Mouse (Mus musculus): Measurements from ENCODE around the gene Cep135. TPM values are rescaled to one million over a fixed set of nuclear protein-coding genes. Genes with fewer than 3 reads are reported as not detected.

The Cep135 gene
- polyA plus RNA-seq, 1 experiment, result 10.8 TPM

DNA sequence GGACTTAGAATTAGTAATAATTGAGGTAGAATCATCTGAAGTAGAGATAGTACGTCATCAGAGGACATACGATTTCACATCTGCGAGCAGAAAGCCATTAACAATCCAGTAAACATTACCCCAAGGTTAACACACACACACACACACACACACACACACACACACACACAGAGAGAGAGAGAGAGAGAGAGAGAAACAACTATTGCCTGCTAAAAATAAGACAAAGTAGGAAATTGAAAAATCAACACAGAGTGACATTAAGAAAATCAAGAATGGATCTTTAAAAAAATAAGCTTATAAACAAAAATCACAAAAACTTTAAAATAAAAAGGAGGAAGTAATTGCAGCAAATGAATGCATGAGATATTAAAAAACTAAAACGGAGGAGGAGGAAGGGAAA is 61.4 kb downstream of the Cep135 start:
- H3K9me3 ChIP-seq (replicated peaks; ENCODE audit: control insufficient read depth, insufficient read depth, low read length, poor library complexity, severe bottlenecking), result no peaks in the 10 kb centered on the region
- H3K27ac ChIP-seq (ENCODE audit: insufficient read depth, low read length), result no peak overlapping the region
- H3K4me1 ChIP-seq (ENCODE audit: control insufficient read depth, insufficient read depth, low read length), result no peaks in the 10 kb centered on the region
- no peaks in the 10 kb centered on the region for H3K27me3 ChIP-seq (ENCODE audit: control insufficient read depth, insufficient read depth, low read length, poor library complexity, severe bottlenecking)
- H3K4me3 ChIP-seq (ENCODE audit: low read depth, low read length), result no peak overlapping the region
- H3K9ac ChIP-seq (ENCODE audit: low read depth, poor library complexity, severe bottlenecking), result no peak overlapping the region
- TF ChIP-seq POLR2A (IDR thresholded peaks at IDR 0.05; ENCODE audit: insufficient read depth, low read length) (no peak), EP300 (IDR thresholded peaks at IDR 0.05; ENCODE audit: insufficient read depth, low read depth, low read length) (no peak), CTCF (IDR thresholded peaks at IDR 0.05; ENCODE audit: low read depth, low read length) (no peak)
- H3K36me3 ChIP-seq (ENCODE audit: control insufficient read depth, insufficient read depth, low read length, poor library complexity, severe bottlenecking), result no peaks in the 10 kb centered on the region

DNA sequence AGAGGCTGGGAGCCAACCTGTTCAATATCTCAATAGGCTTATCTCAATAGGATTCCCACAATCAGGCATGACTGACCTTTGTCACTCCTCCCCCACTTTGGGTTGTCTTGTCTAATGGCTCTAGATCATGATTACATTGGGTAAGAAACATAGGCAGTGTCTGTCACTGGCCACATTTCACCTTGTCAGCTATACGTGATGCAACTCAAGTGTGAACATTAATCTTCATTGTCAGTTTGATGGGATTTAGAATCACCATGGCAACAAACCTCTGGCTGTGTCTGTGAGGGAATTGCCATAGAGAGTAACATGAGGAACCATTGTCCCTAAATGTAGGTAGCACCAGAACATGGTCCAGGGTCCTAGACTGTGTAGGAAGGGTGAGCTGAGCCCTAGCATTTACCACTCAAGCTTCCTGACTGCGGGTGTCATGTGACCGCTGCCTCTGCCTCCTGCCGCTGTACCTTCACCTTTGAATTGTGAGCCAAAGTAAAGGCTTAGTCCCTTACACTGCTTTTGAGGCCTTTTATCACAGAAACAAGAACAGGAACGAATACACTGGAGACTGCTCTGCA is 62.7 kb downstream of the Cep135 start:
- Histone ChIP-seq H3K27me3 (ENCODE audit: control insufficient read depth, insufficient read depth, low read length, poor library complexity, severe bottlenecking) (no peaks in the 10 kb centered on the region), H3K9ac (ENCODE audit: low read depth, poor library complexity, severe bottlenecking) (no peak overlapping the region)
- TF ChIP-seq CTCF (IDR thresholded peaks at IDR 0.05; ENCODE audit: low read depth, low read length) (no peak), POLR2A (IDR thresholded peaks at IDR 0.05; ENCODE audit: insufficient read depth, low read length) (no peak), EP300 (IDR thresholded peaks at IDR 0.05; ENCODE audit: insufficient read depth, low read depth, low read length) (no peak)

DNA sequence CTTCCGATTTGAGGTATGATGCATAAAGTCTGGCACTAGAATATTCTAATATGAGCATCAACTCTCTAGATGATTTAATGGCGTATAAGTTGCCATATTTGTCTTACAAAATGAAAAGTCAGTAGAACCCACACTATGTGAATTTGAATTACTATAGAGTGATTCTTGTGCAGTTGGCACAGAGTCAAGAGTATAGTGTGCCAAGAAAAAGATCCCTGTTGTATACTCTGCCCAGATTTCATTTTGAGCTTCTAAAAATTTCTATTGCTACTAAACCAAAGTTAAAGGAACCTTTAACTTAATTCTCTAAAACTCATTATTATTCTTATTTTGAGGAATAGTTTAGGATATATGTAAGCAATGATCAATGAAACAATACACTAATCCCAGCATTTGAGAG is 67.7 kb downstream of the Cep135 start, which contains the start of gene C530008M17Rik:
TSS of gene C530008M17Rik (plus strand) at position 301 of the 400 bp plus-strand sequence.
- Histone ChIP-seq H3K4me3 (ENCODE audit: low read depth, low read length) (peak within 1 kb of the TSS; percentile 72), H3K4me1 (ENCODE audit: control insufficient read depth, insufficient read depth, low read length) (no peaks in the 10 kb centered on the region), H3K36me3 (ENCODE audit: control insufficient read depth, insufficient read depth, low read length, poor library complexity, severe bottlenecking) (no peaks in the 10 kb centered on the region), H3K9me3 (replicated peaks; ENCODE audit: control insufficient read depth, insufficient read depth, low read length, poor library complexity, severe bottlenecking) (no peaks in the 10 kb centered on the region), H3K27ac (ENCODE audit: insufficient read depth, low read length) (no peak within 1 kb of the TSS), H3K27me3 (ENCODE audit: control insufficient read depth, insufficient read depth, low read length, poor library complexity, severe bottlenecking) (peaks cover 9% of the 10 kb centered on the region), H3K9ac (ENCODE audit: low read depth, poor library complexity, severe bottlenecking) (peak within 1 kb of the TSS; percentile 61; the same call in 1 of the 2 replicates)
- TF ChIP-seq CTCF (IDR thresholded peaks at IDR 0.05; ENCODE audit: low read depth, low read length) (no peak), EP300 (IDR thresholded peaks at IDR 0.05; ENCODE audit: insufficient read depth, low read depth, low read length) (no peak), POLR2A (IDR thresholded peaks at IDR 0.05; ENCODE audit: insufficient read depth, low read length) (no peak)

More for the DNA sequence above, 62.7 kb downstream of the Cep135 start:
- Histone ChIP-seq H3K4me1 (ENCODE audit: control insufficient read depth, insufficient read depth, low read length) (no peaks in the 10 kb centered on the region), H3K9me3 (replicated peaks; ENCODE audit: control insufficient read depth, insufficient read depth, low read length, poor library complexity, severe bottlenecking) (no peaks in the 10 kb centered on the region), H3K36me3 (ENCODE audit: control insufficient read depth, insufficient read depth, low read length, poor library complexity, severe bottlenecking) (no peaks in the 10 kb centered on the region), H3K4me3 (ENCODE audit: low read depth, low read length) (no peak overlapping the region), H3K27ac (ENCODE audit: insufficient read depth, low read length) (no peak overlapping the region)

DNA sequence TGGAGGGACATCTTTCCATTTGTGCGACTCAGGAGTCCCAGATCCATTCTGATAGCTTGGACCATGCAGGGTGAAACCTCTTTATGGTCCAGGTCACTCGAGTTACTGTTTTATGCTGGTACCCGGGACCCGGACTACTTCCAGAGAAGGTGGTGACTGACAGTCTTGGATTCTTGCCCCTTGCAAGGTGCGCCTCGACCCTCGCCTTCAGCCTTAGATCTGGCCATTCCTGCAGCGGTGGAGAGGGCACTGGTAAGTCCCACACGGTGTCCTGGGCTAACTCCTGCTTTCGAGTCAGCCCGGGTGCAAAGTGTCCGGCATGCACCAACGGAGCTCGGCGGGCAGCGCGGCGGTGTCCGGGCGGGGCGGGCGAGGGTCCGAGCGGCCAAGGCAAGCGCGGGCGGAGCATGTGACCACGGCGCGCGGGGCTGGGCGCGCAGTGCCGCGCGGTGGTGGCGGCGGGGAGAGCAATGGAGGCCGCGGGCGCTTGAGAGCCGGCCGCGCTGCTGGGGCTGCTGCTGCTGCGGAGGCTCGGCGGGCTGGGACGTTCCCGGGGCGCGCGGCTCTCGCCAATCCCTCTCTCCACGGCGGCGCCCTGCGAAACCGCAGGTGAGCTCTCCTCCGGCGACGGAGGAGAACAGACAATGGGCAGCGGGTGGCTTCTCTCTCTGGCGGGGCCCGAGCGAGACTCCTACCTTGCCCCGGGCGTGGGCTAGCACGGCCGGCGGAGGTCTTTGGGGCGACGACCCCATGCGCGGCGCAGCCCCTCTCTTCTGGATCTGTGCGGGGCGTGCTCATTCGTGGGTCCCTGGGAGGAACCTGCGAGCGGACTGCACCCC is 69.0 kb downstream of the Cep135 start:
- Histone ChIP-seq H3K9ac (ENCODE audit: low read depth, poor library complexity, severe bottlenecking) (peak overlapping the region; percentile 61), H3K36me3 (ENCODE audit: control insufficient read depth, insufficient read depth, low read length, poor library complexity, severe bottlenecking) (no peaks in the 10 kb centered on the region)
- no peak for TF ChIP-seq EP300 (IDR thresholded peaks at IDR 0.05; ENCODE audit: insufficient read depth, low read depth, low read length)
- no peak for TF ChIP-seq CTCF (IDR thresholded peaks at IDR 0.05; ENCODE audit: low read depth, low read length)
- no peak for TF ChIP-seq POLR2A (IDR thresholded peaks at IDR 0.05; ENCODE audit: insufficient read depth, low read length)

DNA sequence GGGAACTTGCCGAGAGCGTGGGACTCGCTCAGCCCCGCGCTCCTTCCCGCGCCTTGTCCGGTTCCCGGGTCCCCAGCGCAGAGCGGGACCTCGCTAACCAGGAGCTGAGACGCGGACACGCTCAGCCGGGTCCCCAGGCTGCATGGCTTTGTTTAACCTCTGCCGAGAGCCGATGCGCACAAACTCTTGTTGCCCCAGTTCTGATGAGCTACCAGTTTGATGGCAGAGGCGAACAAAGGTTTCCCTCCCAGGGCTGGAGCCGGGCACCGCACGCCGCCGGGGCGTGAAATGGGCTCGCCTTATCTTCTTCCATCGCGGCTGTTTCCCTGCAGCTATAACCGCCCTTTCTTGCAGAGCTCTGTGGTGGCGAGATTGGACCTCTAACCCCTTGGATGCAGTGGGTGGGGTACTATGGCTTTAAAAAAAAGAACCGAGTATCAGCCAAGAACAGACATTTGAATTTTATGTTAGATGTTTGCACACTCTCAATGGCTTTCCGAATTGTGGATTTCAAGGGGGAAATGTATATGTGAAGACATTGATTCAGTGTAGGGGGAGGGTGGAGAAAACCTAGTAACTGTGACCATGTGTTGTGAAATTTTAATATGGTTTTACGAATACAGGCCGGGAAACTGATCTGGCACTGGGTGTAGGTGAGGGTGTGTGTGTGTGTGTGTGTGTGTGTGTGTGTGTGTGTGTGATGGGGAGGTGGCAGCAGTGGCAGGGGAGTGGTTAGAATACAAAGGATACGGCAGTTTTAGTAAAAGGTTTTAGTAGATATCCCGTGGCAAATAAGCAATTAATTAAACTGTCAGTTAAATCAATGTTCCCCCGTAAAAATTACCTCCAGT is 69.8 kb downstream of the Cep135 start:
- Histone ChIP-seq H3K27ac (ENCODE audit: insufficient read depth, low read length) (no peak overlapping the region), H3K4me1 (ENCODE audit: control insufficient read depth, insufficient read depth, low read length) (no peaks in the 10 kb centered on the region), H3K4me3 (ENCODE audit: low read depth, low read length) (peak overlapping the region; percentile 72), H3K9me3 (replicated peaks; ENCODE audit: control insufficient read depth, insufficient read depth, low read length, poor library complexity, severe bottlenecking) (no peaks in the 10 kb centered on the region), H3K36me3 (ENCODE audit: control insufficient read depth, insufficient read depth, low read length, poor library complexity, severe bottlenecking) (no peaks in the 10 kb centered on the region), H3K9ac (ENCODE audit: low read depth, poor library complexity, severe bottlenecking) (peak overlapping the region; percentile 61), H3K27me3 (ENCODE audit: control insufficient read depth, insufficient read depth, low read length, poor library complexity, severe bottlenecking) (peaks cover 9% of the 10 kb centered on the region)
- TF ChIP-seq POLR2A (IDR thresholded peaks at IDR 0.05; ENCODE audit: insufficient read depth, low read length) (no peak), CTCF (IDR thresholded peaks at IDR 0.05; ENCODE audit: low read depth, low read length) (no peak)

More for the DNA sequence above, 69.0 kb downstream of the Cep135 start:
- Histone ChIP-seq H3K27ac (ENCODE audit: insufficient read depth, low read length) (no peak overlapping the region), H3K4me3 (ENCODE audit: low read depth, low read length) (peak overlapping the region; percentile 72), H3K9me3 (replicated peaks; ENCODE audit: control insufficient read depth, insufficient read depth, low read length, poor library complexity, severe bottlenecking) (no peaks in the 10 kb centered on the region), H3K27me3 (ENCODE audit: control insufficient read depth, insufficient read depth, low read length, poor library complexity, severe bottlenecking) (peaks cover 9% of the 10 kb centered on the region), H3K4me1 (ENCODE audit: control insufficient read depth, insufficient read depth, low read length) (no peaks in the 10 kb centered on the region)

Data from ES-Bruce4 (cell line).